Mouse (Mus musculus) CD8-positive naive resting alpha-beta T cell, adult 2 months (primary cell): Measurements from ENCODE around the gene Zdhhc11.
"Not testable (repeated sequence)": the region's sequence is repeated elsewhere in the genome, so short reads cannot be mapped to it uniquely, and the experiment has no call there.

Source experiments
- DNase-seq, 2 experiments: peaks; one replicate each; pipeline ENCODE4 v3.0.0; 2022; ENCODE audit warnings: low read depth in 2 of 2, low spot score in 2 of 2

The Zdhhc11 gene

GRCm38 (mm10) chr13:74001492-74001891 is 37.8 kb downstream of the Zdhhc11 start:
- DNase-seq, result no peak

- DNase-seq, result not testable (repeated sequence)
Observed at GRCm38 (mm10) chr13:74006881-74007280, 43.2 kb downstream of the Zdhhc11 start.

GRCm38 (mm10) chr13:74008216-74008615 is 44.6 kb downstream of the Zdhhc11 start:
- not testable (repeated sequence) for DNase-seq

- DNase-seq, result peak; percentile 77 to 85
Observed at GRCm38 (mm10) chr13:74008948-74009718, 45.5 kb downstream of the Zdhhc11 start, which contains the start of gene Tppp. TSS of gene Tppp (plus strand) at chr13:74009407.

- DNase-seq, result no peak
Observed at GRCm38 (mm10) chr13:74009791-74010614, 46.4 kb downstream of the Zdhhc11 start.

- DNase-seq, result no peak
Observed at GRCm38 (mm10) chr13:74010678-74011077, 47.0 kb downstream of the Zdhhc11 start.

- no peak for DNase-seq
Observed at GRCm38 (mm10) chr13:74015908-74016307, 52.3 kb downstream of the Zdhhc11 start.

GRCm38 (mm10) chr13:74017426-74017825 is 53.8 kb downstream of the Zdhhc11 start:
- no peak for DNase-seq

GRCm38 (mm10) chr13:74019006-74019405 is 55.4 kb downstream of the Zdhhc11 start:
- DNase-seq, result not testable (repeated sequence)

GRCm38 (mm10) chr13:74025151-74026081 is 61.8 kb downstream of the Zdhhc11 start:
- DNase-seq, result peak; percentile 16 to 32

- DNase-seq, result peak in 1 of 2 experiments; percentile 17
Observed at GRCm38 (mm10) chr13:74026215-74026614, 62.6 kb downstream of the Zdhhc11 start.

GRCm38 (mm10) chr13:74028116-74028515 is 64.5 kb downstream of the Zdhhc11 start:
- DNase-seq, result no peak

GRCm38 (mm10) chr13:74029013-74029412 is 65.4 kb downstream of the Zdhhc11 start:
- DNase-seq, result no peak

- DNase-seq, result no peak
Observed at GRCm38 (mm10) chr13:74030691-74031090, 67.0 kb downstream of the Zdhhc11 start.

- DNase-seq, result no peak
Observed at GRCm38 (mm10) chr13:74031133-74031532, 67.5 kb downstream of the Zdhhc11 start.

- no peak for DNase-seq
Observed at GRCm38 (mm10) chr13:74034756-74035155, 71.1 kb downstream of the Zdhhc11 start.

- DNase-seq, result no peak
Observed at GRCm38 (mm10) chr13:74035776-74036175, 72.1 kb downstream of the Zdhhc11 start.

GRCm38 (mm10) chr13:74039926-74040325 is 76.3 kb downstream of the Zdhhc11 start:
- DNase-seq, result no peak
